8 mouse cellular contexts compared by ENCODE assay signal in genomic region chr17:31276207-31276921, GRCm38 (mm10). TPM values are rescaled to one million over a fixed set of nuclear protein-coding genes. Genes with fewer than 3 reads are reported as not detected.
A peak's percentile ranks its signal among the peaks of the same experiment; 100 is the strongest.
DNase-seq lines count a peak whose midpoint lies in the region; ATAC-seq and TF ChIP-seq lines count a peak whose summit lies in the region.

No protein-coding gene starts in this region.

- no peaks in the 10 kb centered on the region for H3K36me3 ChIP-seq in kidney, postnatal 0 days (ENCODE audit: insufficient read depth, low read length)
- H3K36me3 ChIP-seq in forebrain, embryonic 13.5 days (ENCODE audit: poor library complexity, severe bottlenecking) = no peaks in the 10 kb centered on the region
- no peaks in the 10 kb centered on the region for H3K36me3 ChIP-seq in liver, embryonic 12.5 days
- no peaks in the 10 kb centered on the region for H3K36me3 ChIP-seq in stomach, postnatal 0 days (ENCODE audit: control insufficient read depth, insufficient read depth, low read length)

- no peak for DNase-seq in kidney, postnatal 0 days (ENCODE audit: low spot score)
- DNase-seq in kidney, postnatal 25 days = no peak
- peak; percentile 35 for DNase-seq in MN1 (ENCODE audit: low spot score)
- no peak for DNase-seq in stomach, postnatal 0 days (ENCODE audit: low spot score)
- no peak for DNase-seq in thymus, postnatal 4 days

- H3K9me3 ChIP-seq in kidney, postnatal 0 days (replicated peaks; ENCODE audit: low read length) = no peaks in the 10 kb centered on the region
- no peaks in the 10 kb centered on the region for H3K9me3 ChIP-seq in forebrain, embryonic 13.5 days (replicated peaks)
- H3K9me3 ChIP-seq in liver, embryonic 12.5 days (replicated peaks) = no peaks in the 10 kb centered on the region
- H3K9me3 ChIP-seq in stomach, postnatal 0 days (ENCODE audit: control insufficient read depth, low read length) = no peaks in the 10 kb centered on the region

- 23% methylated on average over 9 of the region's 9 CpGs for WGBS in kidney, postnatal 0 days
- 28% methylated on average over 9 of the region's 9 CpGs for WGBS in forebrain, embryonic 13.5 days
- WGBS in liver, embryonic 12.5 days (ENCODE audit: insufficient replicate concordance) = 23% methylated on average over 9 of the region's 9 CpGs
- 28% methylated on average over 9 of the region's 9 CpGs for WGBS in stomach, postnatal 0 days

- peak overlapping the region; percentile 71 for H3K4me2 ChIP-seq in kidney, postnatal 0 days (ENCODE audit: low read length)
- H3K4me2 ChIP-seq in forebrain, embryonic 13.5 days = peak overlapping the region; percentile 90
- H3K4me2 ChIP-seq in liver, embryonic 12.5 days = peak overlapping the region; percentile 66
- H3K4me2 ChIP-seq in stomach, postnatal 0 days (replicated peaks; ENCODE audit: low read depth) = peak overlapping the region; percentile 76

- H3K9ac ChIP-seq in kidney, postnatal 0 days (ENCODE audit: low read depth, low read length) = no peak overlapping the region
- peak overlapping the region; percentile 65 for H3K9ac ChIP-seq in forebrain, embryonic 13.5 days
- H3K9ac ChIP-seq in liver, embryonic 12.5 days = no peak overlapping the region
- H3K9ac ChIP-seq in stomach, postnatal 0 days (ENCODE audit: low read length) = peak overlapping the region; percentile 55; the same call in 1 of the 2 replicates

- ATAC-seq in kidney, postnatal 0 days (replicated peaks; ENCODE audit: low FRiP score, low read depth) = no peak
- ATAC-seq in forebrain, embryonic 13.5 days = no peak; the same call in 1 of the 2 replicates
- 0 out of 2 replicates have a peak, but pooled peaks have one; percentile 24 for ATAC-seq in liver, embryonic 12.5 days
- peak; percentile 35 for ATAC-seq in stomach, postnatal 0 days (ENCODE audit: low FRiP score, low TSS enrichment)
- ATAC-seq in megakaryocyte-erythroid progenitor cell, adult 5-6 weeks (replicated peaks; ENCODE audit: low FRiP score, low TSS enrichment, poor library complexity, severe bottlenecking) = no peak

- no peaks in the 10 kb centered on the region for H3K27me3 ChIP-seq in kidney, postnatal 0 days (ENCODE audit: insufficient read depth, low read length)
- no peaks in the 10 kb centered on the region; the same call in 1 of the 2 replicates for H3K27me3 ChIP-seq in forebrain, embryonic 13.5 days
- H3K27me3 ChIP-seq in liver, embryonic 12.5 days (replicated peaks) = peaks cover 7% of the 10 kb centered on the region; the same call in 1 of the 2 replicates
- H3K27me3 ChIP-seq in stomach, postnatal 0 days (ENCODE audit: control insufficient read depth, insufficient read depth, low read length) = no peaks in the 10 kb centered on the region

- no peak for TF ChIP-seq EP300 in stomach, postnatal 0 days (optimal IDR thresholded peaks at IDR 0.05)

- 0 out of 2 replicates have a peak, but pooled peaks cover 5% of the 10 kb centered on the region for H3K4me1 ChIP-seq in kidney, postnatal 0 days (replicated peaks; ENCODE audit: insufficient read depth, low read length)
- H3K4me1 ChIP-seq in forebrain, embryonic 13.5 days = peaks cover 16% of the 10 kb centered on the region
- peaks cover 19% of the 10 kb centered on the region for H3K4me1 ChIP-seq in liver, embryonic 12.5 days
- 0 out of 2 replicates have a peak, but pooled peaks cover 2% of the 10 kb centered on the region for H3K4me1 ChIP-seq in stomach, postnatal 0 days (replicated peaks; ENCODE audit: control insufficient read depth, insufficient read depth)

- peak overlapping the region; percentile 38 for H3K4me3 ChIP-seq in kidney, postnatal 0 days (replicated peaks; ENCODE audit: low read depth, low read length)
- H3K4me3 ChIP-seq in forebrain, embryonic 13.5 days = peak overlapping the region; percentile 49
- peak overlapping the region; percentile 43 for H3K4me3 ChIP-seq in liver, embryonic 12.5 days
- H3K4me3 ChIP-seq in stomach, postnatal 0 days (ENCODE audit: low read depth, low read length) = peak overlapping the region; percentile 49

- no peak for TF ChIP-seq CTCF in kidney, postnatal 0 days (IDR thresholded peaks at IDR 0.05; ENCODE audit: low read depth)
- no peak for TF ChIP-seq CTCF in stomach, postnatal 0 days (IDR thresholded peaks at IDR 0.05; ENCODE audit: low read depth)

- no peak overlapping the region for H3K27ac ChIP-seq in kidney, postnatal 0 days
- H3K27ac ChIP-seq in forebrain, embryonic 13.5 days = no peak overlapping the region
- no peak overlapping the region for H3K27ac ChIP-seq in liver, embryonic 12.5 days
- H3K27ac ChIP-seq in stomach, postnatal 0 days (replicated peaks) = peak overlapping the region; percentile 58; the same call in 1 of the 2 replicates

RNA-seq across cellular contexts. Expression of gene Rsph1, which starts 0.8 kb away (rescaled TPM):
- polyA plus RNA-seq in kidney, postnatal 0 days (2015; fragmentation: Nextera tagmentation; extraction: Ambion mirVana) = 1.3 and 2.2 TPM in 2 replicates
- polyA plus RNA-seq in forebrain, embryonic 13.5 days (2015; fragmentation: Nextera tagmentation; extraction: Ambion mirVana) = 4.0 and 5.2 TPM in 2 replicates
- 0.25 and 0.32 TPM in 2 replicates for polyA plus RNA-seq in liver, embryonic 12.5 days (2016; fragmentation: Nextera tagmentation; extraction: Ambion mirVana)
- 0.87 and 0.99 TPM in 2 replicates for polyA plus RNA-seq in stomach, postnatal 0 days (2015; fragmentation: Nextera tagmentation; extraction: Ambion mirVana)
- 6.8 TPM in 1 of 2 replicates, not detected in the other for total RNA-seq in megakaryocyte-erythroid progenitor cell, adult 5-6 weeks (2014; fragmentation: Nextera tagmentation)
- total RNA-seq in megakaryocyte-erythroid progenitor cell, adult 5-6 weeks (2017) = 0.95 TPM in 1 of 2 replicates, not detected in the other

RNA-seq across cellular contexts. Expression of gene Slc37a1, which starts 10.2 kb away (rescaled TPM):
- polyA plus RNA-seq in kidney, postnatal 0 days (2015; fragmentation: Nextera tagmentation; extraction: Ambion mirVana) = 2.8 and 3.9 TPM in 2 replicates
- polyA plus RNA-seq in forebrain, embryonic 13.5 days (2015; fragmentation: Nextera tagmentation; extraction: Ambion mirVana) = 10.4 and 11.4 TPM in 2 replicates
- polyA plus RNA-seq in liver, embryonic 12.5 days (2016; fragmentation: Nextera tagmentation; extraction: Ambion mirVana) = 4.4 and 5.4 TPM in 2 replicates
- 14.7 and 16.6 TPM in 2 replicates for polyA plus RNA-seq in stomach, postnatal 0 days (2015; fragmentation: Nextera tagmentation; extraction: Ambion mirVana)
- total RNA-seq in megakaryocyte-erythroid progenitor cell, adult 5-6 weeks (2014; fragmentation: Nextera tagmentation) = 7.8 and 13.8 TPM in 2 replicates
- total RNA-seq in megakaryocyte-erythroid progenitor cell, adult 5-6 weeks (2017) = 3.6 and 8.6 TPM in 2 replicates

Comparison
In these comparisons a context has a peak if more than half of its experiments do, and no peak if none do; other contexts are left out.
1. ATAC-seq: peak in liver, embryonic 12.5 days (single experiment) and stomach, postnatal 0 days (single experiment); none in kidney, postnatal 0 days (single experiment), forebrain, embryonic 13.5 days (single experiment) and megakaryocyte-erythroid progenitor cell, adult 5-6 weeks (single experiment).
2. H3K9ac ChIP-seq: peak in forebrain, embryonic 13.5 days (single experiment) and stomach, postnatal 0 days (single experiment); none in kidney, postnatal 0 days (single experiment) and liver, embryonic 12.5 days (single experiment).
3. Peak in every context shown above with its lines, with median percentiles within 50 percentile points of each other: H3K4me2 ChIP-seq and H3K4me3 ChIP-seq.